Mouse (Mus musculus) heart, adult 2 months (tissue): Measurements from ENCODE around the gene Prkcq.

Experiments used
- CTCF ChIP-seq: fragments of 200-600 bp; IDR thresholded peaks from 2 replicates; pipeline ENCODE4 v1.8.1; 2022; ENCODE audit warnings: antibody characterized with exemption, mild to moderate bottlenecking, moderate library complexity
- POLR2A ChIP-seq: fragments of 200-500 bp; IDR thresholded peaks from 2 replicates; pipeline ENCODE4 v1.6.1; 2011; ENCODE audit warnings: mild to moderate bottlenecking, low read depth, low read length, control low read depth; ENCODE audit not compliant: insufficient read depth

GRCm38 (mm10) chr2:11264836-11265235, 92.9 kb downstream of the Prkcq start:
- TF ChIP-seq POLR2A (no peak), CTCF (no peak)
